ENCODE assay signal across 20 mouse cellular contexts in genomic region chr7:131297151-131297550, GRCm38 (mm10). TPM values are rescaled to one million over a fixed set of nuclear protein-coding genes. Genes with fewer than 3 reads are reported as not detected.
DNase-seq lines count a peak whose midpoint lies in the region; ATAC-seq and TF ChIP-seq lines count a peak whose summit lies in the region.
"Had no signal": no experiment of that assay in that cellular context is flagged by ENCODE, and none has a peak within 500 bp of the region (broad histone marks: within the 10 kb centered on the region; RNA-seq: fewer than 3 reads in every experiment).

No protein-coding gene starts in this region.

- no peak for ATAC-seq in intestine, postnatal 0 days
- ATAC-seq in intestine, embryonic 16.5 days = no peak
- no peak for ATAC-seq in lung, postnatal 0 days
- ATAC-seq: intestine, embryonic 15.5 days had no signal

- peak; percentile 49 for TF ChIP-seq CTCF in intestine, postnatal 0 days (IDR thresholded peaks at IDR 0.05; ENCODE audit: low read depth)
- peak; percentile 52 for TF ChIP-seq CTCF in lung, postnatal 0 days (IDR thresholded peaks at IDR 0.05)

- no peak overlapping the region for H3K4me2 ChIP-seq in intestine, postnatal 0 days (replicated peaks; ENCODE audit: low read depth)
- no peak overlapping the region for H3K4me2 ChIP-seq in intestine, embryonic 16.5 days (ENCODE audit: low read depth, low read length)
- no peak overlapping the region for H3K4me2 ChIP-seq in lung, postnatal 0 days (replicated peaks; ENCODE audit: low read depth, low read length)
- H3K4me2 ChIP-seq: heart, embryonic 13.5 days; intestine, embryonic 15.5 days had no signal

- no peak overlapping the region for H3K27ac ChIP-seq in intestine, postnatal 0 days (ENCODE audit: low read depth, low read length)
- H3K27ac ChIP-seq in intestine, embryonic 16.5 days (ENCODE audit: low read length) = no peak overlapping the region
- H3K27ac ChIP-seq in lung, postnatal 0 days (ENCODE audit: low read length) = no peak overlapping the region
- H3K27ac ChIP-seq: heart, embryonic 13.5 days; hindbrain, embryonic 10.5 days; intestine, embryonic 15.5 days had no signal

- DNase-seq in embryo, embryonic 10 days (ENCODE audit: low spot score) = peak; percentile 15
- DNase-seq in embryo, embryonic 9.5 days (ENCODE audit: extremely low spot score) = no peak
- DNase-seq in lung, postnatal 0 days (ENCODE audit: low spot score) = peak; percentile 9
- no peak for DNase-seq in lung, postnatal 14 days
- DNase-seq in embryo, embryonic 10.5 days (ENCODE audit: low spot score) = peak; percentile 4
- no peak for DNase-seq in right cerebral cortex, postnatal 4 days
- DNase-seq: adrenal gland, postnatal 10 days; cerebellum, adult 2 months; gastrocnemius, postnatal 36 days; liver; thymus, postnatal 36 days had no signal

- no peaks in the 10 kb centered on the region for H3K36me3 ChIP-seq in intestine, postnatal 0 days (ENCODE audit: control insufficient read depth, insufficient read depth)
- no peaks in the 10 kb centered on the region for H3K36me3 ChIP-seq in intestine, embryonic 16.5 days (ENCODE audit: control insufficient read depth, insufficient read depth, low read length)
- H3K36me3 ChIP-seq in lung, postnatal 0 days (ENCODE audit: insufficient read depth, low read length) = no peaks in the 10 kb centered on the region
- H3K36me3 ChIP-seq: heart, embryonic 13.5 days; hindbrain, embryonic 10.5 days; intestine, embryonic 15.5 days had no signal

- no peak for TF ChIP-seq EP300 in lung, postnatal 0 days (IDR thresholded peaks at IDR 0.05)

- no peak overlapping the region for H3K4me3 ChIP-seq in intestine, postnatal 0 days (ENCODE audit: low read depth, low read length)
- H3K4me3 ChIP-seq in intestine, embryonic 16.5 days (ENCODE audit: low read length) = no peak overlapping the region
- no peak overlapping the region for H3K4me3 ChIP-seq in lung, postnatal 0 days (ENCODE audit: low read depth, low read length)
- H3K4me3 ChIP-seq: heart, embryonic 13.5 days; hindbrain, embryonic 10.5 days; intestine, embryonic 15.5 days had no signal

- 68% methylated on average over 8 of the region's 8 CpGs for WGBS in intestine, postnatal 0 days
- WGBS in intestine, embryonic 16.5 days = 58% methylated on average over 8 of the region's 8 CpGs
- whole genome bisulfite sequencing in lung, postnatal 0 days = 64% methylated on average over 8 of the region's 8 CpGs

- H3K9ac ChIP-seq in intestine, postnatal 0 days (ENCODE audit: low read depth, low read length) = no peak overlapping the region
- no peak overlapping the region for H3K9ac ChIP-seq in intestine, embryonic 16.5 days (ENCODE audit: low read depth, low read length)
- H3K9ac ChIP-seq in lung, postnatal 0 days (replicated peaks; ENCODE audit: low read depth) = no peak overlapping the region
- H3K9ac ChIP-seq: heart, embryonic 13.5 days; intestine, embryonic 15.5 days had no signal

- no peaks in the 10 kb centered on the region for H3K4me1 ChIP-seq in intestine, postnatal 0 days (replicated peaks; ENCODE audit: control insufficient read depth, insufficient read depth, low read length)
- H3K4me1 ChIP-seq in intestine, embryonic 16.5 days (ENCODE audit: control insufficient read depth, insufficient read depth, low read length) = no peaks in the 10 kb centered on the region
- no peaks in the 10 kb centered on the region for H3K4me1 ChIP-seq in lung, postnatal 0 days (ENCODE audit: insufficient read depth, low read depth, low read length)
- H3K4me1 ChIP-seq: heart, embryonic 13.5 days; hindbrain, embryonic 10.5 days; intestine, embryonic 15.5 days had no signal

- no peaks in the 10 kb centered on the region for H3K27me3 ChIP-seq in intestine, postnatal 0 days (replicated peaks; ENCODE audit: control insufficient read depth, insufficient read depth, low read length)
- no peaks in the 10 kb centered on the region for H3K27me3 ChIP-seq in intestine, embryonic 16.5 days (replicated peaks; ENCODE audit: control insufficient read depth, insufficient read depth, low read length)
- H3K27me3 ChIP-seq in lung, postnatal 0 days (replicated peaks; ENCODE audit: insufficient read depth, low read length) = no peaks in the 10 kb centered on the region
- H3K27me3 ChIP-seq: heart, embryonic 13.5 days; intestine, embryonic 15.5 days had no signal

- no peaks in the 10 kb centered on the region for H3K9me3 ChIP-seq in intestine, postnatal 0 days (ENCODE audit: control insufficient read depth)
- no peaks in the 10 kb centered on the region for H3K9me3 ChIP-seq in intestine, embryonic 16.5 days (ENCODE audit: control insufficient read depth, low read length)
- no peaks in the 10 kb centered on the region for H3K9me3 ChIP-seq in lung, postnatal 0 days (ENCODE audit: low read length)
- H3K9me3 ChIP-seq: heart, embryonic 13.5 days; hindbrain, embryonic 10.5 days; intestine, embryonic 15.5 days had no signal

RNA-seq across cellular contexts. Expression of gene Cuzd1, which starts 24.9 kb away (rescaled TPM):
- 0.05 TPM in 1 of 2 replicates, not detected in the other for polyA plus RNA-seq in intestine, postnatal 0 days (2015; fragmentation: Nextera tagmentation; extraction: Ambion mirVana)
- 1.5 and 1.9 TPM in 2 replicates for polyA plus RNA-seq in intestine, embryonic 16.5 days (2015; fragmentation: Nextera tagmentation; extraction: Ambion mirVana)
- polyA plus RNA-seq in lung, postnatal 0 days (2015; fragmentation: Nextera tagmentation; extraction: Ambion mirVana) = not detected in 2 replicates
- polyA plus RNA-seq: forebrain, embryonic 11.5 days; hindbrain, embryonic 10.5 days; lung, embryonic 16.5 days; neural tube, embryonic 14.5 days had no signal

RNA-seq across cellular contexts. Expression of gene Fam24b, which starts 32.2 kb away (rescaled TPM):
- not detected in 2 replicates for polyA plus RNA-seq in intestine, postnatal 0 days (2015; fragmentation: Nextera tagmentation; extraction: Ambion mirVana)
- polyA plus RNA-seq in intestine, embryonic 16.5 days (2015; fragmentation: Nextera tagmentation; extraction: Ambion mirVana) = not detected in 2 replicates
- not detected in 2 replicates for polyA plus RNA-seq in lung, postnatal 0 days (2015; fragmentation: Nextera tagmentation; extraction: Ambion mirVana)
- polyA plus RNA-seq: forebrain, embryonic 11.5 days; heart, embryonic 13.5 days; hindbrain, embryonic 10.5 days; intestine, embryonic 15.5 days; neural tube, embryonic 14.5 days had no signal

RNA-seq across cellular contexts. Expression of gene Fam24a, which starts 36.5 kb away (rescaled TPM):
- not detected in 2 replicates for polyA plus RNA-seq in intestine, postnatal 0 days (2015; fragmentation: Nextera tagmentation; extraction: Ambion mirVana)
- polyA plus RNA-seq in intestine, embryonic 16.5 days (2015; fragmentation: Nextera tagmentation; extraction: Ambion mirVana) = not detected in 2 replicates
- polyA plus RNA-seq in lung, postnatal 0 days (2015; fragmentation: Nextera tagmentation; extraction: Ambion mirVana) = not detected in 2 replicates
- polyA plus RNA-seq: cerebellum, adult 2 months; forebrain, embryonic 11.5 days; frontal cortex, adult 2 months; heart, embryonic 13.5 days; hindbrain, embryonic 10.5 days; intestine, embryonic 15.5 days; lung, embryonic 16.5 days; neural tube, embryonic 14.5 days had no signal

Comparison
In these comparisons a context has a peak if more than half of its experiments do, and no peak if none do; other contexts are left out.
1. DNase-seq: peak in embryo, embryonic 10 days (single experiment), lung, postnatal 0 days (single experiment) and embryo, embryonic 10.5 days (single experiment); none in embryo, embryonic 9.5 days (single experiment), lung, postnatal 14 days (single experiment) and right cerebral cortex, postnatal 4 days (single experiment).